Mouse (Mus musculus) megakaryocyte-erythroid progenitor cell, adult 5-6 weeks (primary cell): ENCODE results near the gene Timm9. TPM values are rescaled to one million over a fixed set of nuclear protein-coding genes. Genes with fewer than 3 reads are reported as not detected.
"Not testable (repeated sequence)": the region's sequence is repeated elsewhere in the genome, so short reads cannot be mapped to it uniquely, and the experiment has no call there.

Experiments
- ATAC-seq: replicated peaks from 2 replicates; pipeline ENCODE4 v1.8.0; 2016; ENCODE audit warnings: mild to moderate bottlenecking, inconsistent platforms; ENCODE audit not compliant: severe bottlenecking, poor library complexity, low FRiP score, low TSS enrichment
- total RNA-seq, 2 experiments: library from RNA; stranded (forward) in 1 of 2; stranded (reverse) in 1 of 2; fragments of 200-1000, 215-1000 nt in 1 of 2; fragments of >200 nt in 1 of 2; fragmentation: Nextera tagmentation in 1 of 2; gene quantifications; 2 replicates each; pipeline ENCODE4 v1.2.3; 2014 to 2017

The Timm9 gene
- total RNA-seq, 2 experiments from 2014 or later: 95.5 to 113 TPM

DNA sequence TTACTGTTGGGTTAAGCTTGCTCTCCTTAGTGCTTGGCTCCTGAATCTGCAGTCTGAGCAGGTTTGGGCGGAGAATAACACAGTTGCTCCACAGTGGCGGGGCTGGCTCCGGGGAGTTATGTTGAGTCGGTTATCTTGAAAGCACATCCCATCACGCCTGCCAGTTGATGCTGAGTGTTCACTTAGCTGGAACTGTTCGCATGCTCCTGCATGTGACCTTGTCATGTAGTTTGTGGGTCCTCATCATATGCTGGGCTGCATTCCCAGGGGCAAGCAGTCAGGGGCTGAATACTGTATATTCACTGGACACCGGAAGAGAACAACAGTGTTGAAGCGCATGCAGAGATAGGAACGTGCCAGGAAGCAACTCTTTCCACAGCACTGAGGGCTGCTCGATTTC, 23.4 kb downstream of the Timm9 start:
- peak; percentile 83 for ATAC-seq

- peak; percentile 59 for ATAC-seq
Observed at GRCm38 (mm10) chr12:71111331-71111730, 25.2 kb downstream of the Timm9 start, which contains the start of gene Tomm20l. TSS of gene Tomm20l (plus strand) at chr12:71111428.

DNA sequence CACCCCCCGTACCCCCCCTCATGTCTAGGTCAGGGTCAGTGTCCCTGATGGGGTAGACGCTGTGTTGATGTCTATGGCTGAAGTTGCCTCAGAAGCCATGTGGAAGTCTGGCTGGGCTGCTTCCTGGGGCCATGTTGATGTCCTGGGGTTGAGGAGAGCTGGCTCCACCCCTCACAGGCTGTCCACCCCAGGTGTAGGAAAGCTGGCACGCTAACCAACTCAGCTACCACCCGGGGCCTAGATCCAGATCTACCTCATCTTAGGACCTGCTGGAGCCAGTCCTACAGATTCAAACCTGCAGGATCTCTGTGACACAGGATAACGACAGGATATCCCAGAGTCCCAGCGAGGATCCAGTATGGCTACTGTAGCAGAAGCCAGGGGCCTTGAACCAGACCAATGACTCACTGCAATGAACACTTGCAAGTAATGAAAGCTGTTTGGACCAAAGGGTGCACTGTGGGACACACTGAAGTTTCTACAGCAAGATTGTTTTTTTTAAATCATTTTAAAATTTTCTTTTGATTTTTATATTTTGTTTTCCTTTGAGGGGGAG, 29.2 kb downstream of the Timm9 start:
- ATAC-seq: no peak

DNA sequence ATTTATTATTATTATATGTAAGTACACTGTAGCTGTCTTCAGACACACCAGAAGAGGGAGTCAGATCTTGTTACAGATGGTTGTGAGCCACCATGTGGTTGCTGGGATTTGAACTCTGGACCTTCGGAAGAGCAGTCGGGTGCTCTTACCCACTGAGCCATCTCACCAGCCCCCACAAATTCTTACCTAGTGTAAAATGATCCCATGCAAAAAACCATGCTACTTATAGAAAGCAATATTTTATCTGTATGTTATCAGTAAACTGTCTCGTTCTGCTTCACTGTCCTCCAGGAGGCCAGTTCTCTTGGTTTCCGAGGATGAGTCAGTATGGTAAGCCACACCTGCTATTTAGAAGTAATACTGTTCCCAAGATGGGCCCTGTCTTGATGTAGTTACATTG, 32.2 kb downstream of the Timm9 start:
- ATAC-seq: not testable (repeated sequence)

DNA sequence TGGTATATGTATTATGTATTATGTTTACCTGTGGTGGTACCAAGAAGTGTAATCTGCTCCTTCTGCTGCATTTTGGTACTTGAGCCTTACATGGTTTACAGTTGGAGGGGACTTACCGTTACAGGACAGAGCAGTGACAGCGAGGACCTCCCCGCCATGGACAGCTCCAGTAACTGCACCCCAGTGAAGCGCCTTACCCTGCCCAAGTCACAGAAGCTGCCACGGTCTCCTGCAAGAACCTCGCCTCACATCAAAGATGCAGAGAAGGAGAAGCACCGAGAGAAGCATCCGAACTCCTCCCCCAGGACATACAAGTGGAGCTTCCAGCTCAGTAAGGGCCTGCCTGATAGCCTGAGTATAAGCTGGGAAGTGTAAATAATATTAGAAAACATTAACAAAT, 50.2 kb downstream of the Timm9 start:
- no peak for ATAC-seq

Other genes starting within 250 kb of the Timm9 start
- 52.7 and 85.1 TPM in 2 replicates for gene Actr10, start 198.8 kb downstream of the Timm9 start, total RNA-seq (2014; fragmentation: Nextera tagmentation)
- gene Actr10, start 198.8 kb downstream of the Timm9 start, total RNA-seq (2017): 54.8 and 65.0 TPM in 2 replicates
- gene Psma3, start 162.1 kb downstream of the Timm9 start, total RNA-seq (2014; fragmentation: Nextera tagmentation): 335 and 399 TPM in 2 replicates
- 428 and 450 TPM in 2 replicates for gene Psma3, start 162.1 kb downstream of the Timm9 start, total RNA-seq (2017)
- gene Arid4a, start 120.7 kb downstream of the Timm9 start, total RNA-seq (2014; fragmentation: Nextera tagmentation): 23.4 and 36.3 TPM in 2 replicates
- gene Arid4a, start 120.7 kb downstream of the Timm9 start, total RNA-seq (2017): 58.0 and 58.9 TPM in 2 replicates
- gene Tomm20l, start 25.3 kb downstream of the Timm9 start, total RNA-seq (2014; fragmentation: Nextera tagmentation): not detected in 2 replicates
- gene Tomm20l, start 25.3 kb downstream of the Timm9 start, total RNA-seq (2017): not detected in 2 replicates
- 17.9 and 23.2 TPM in 2 replicates for gene 2700049A03Rik, start 164 bp upstream of the Timm9 start, total RNA-seq (2014; fragmentation: Nextera tagmentation)
- 12.2 and 14.7 TPM in 2 replicates for gene 2700049A03Rik, start 164 bp upstream of the Timm9 start, total RNA-seq (2017)
- 1.0 and 1.3 TPM in 2 replicates for gene Dact1, start 173.2 kb upstream of the Timm9 start, total RNA-seq (2014; fragmentation: Nextera tagmentation)
- 0.47 and 1.9 TPM in 2 replicates for gene Dact1, start 173.2 kb upstream of the Timm9 start, total RNA-seq (2017)